Mouse (Mus musculus): ENCODE results near the gene Cx3cr1.

DNA sequence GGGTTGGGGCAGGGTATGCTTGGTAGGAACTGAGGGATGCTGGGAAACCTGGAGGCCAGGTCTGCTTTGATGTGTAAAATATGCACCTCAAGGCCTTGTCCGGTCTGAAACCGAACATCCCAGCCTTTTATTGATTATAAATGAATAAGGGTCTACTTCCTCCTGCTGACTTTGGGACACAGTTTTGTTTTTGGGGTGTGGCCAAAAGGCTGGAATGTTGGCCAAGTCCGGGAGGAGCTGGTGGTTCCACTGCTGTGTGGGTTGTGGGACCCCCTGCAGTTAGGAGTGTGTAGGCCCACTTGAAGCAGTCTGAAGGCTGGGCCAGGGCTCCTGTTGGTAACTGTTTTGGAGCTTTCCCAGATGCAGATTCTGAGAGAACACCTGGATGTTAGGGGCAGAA is 63.7 kb downstream of the Cx3cr1 start:
- no peak for TF ChIP-seq GATA1 (IDR thresholded peaks at IDR 0.05; ENCODE audit: low read length)
- no peak for TF ChIP-seq TAL1 (IDR thresholded peaks at IDR 0.05; ENCODE audit: low read length)
